Mouse (Mus musculus) mouse trophoblast stem cell (cell line): ENCODE measurements at regions not wholly inside any gene's neighbourhood (a gene's known extent, or its start where the extent isn't known, plus 50 kb on each side); places are given as distances from the start of the nearest gene placed in this dataset.

Experiments used
- in situ Hi-C, 2 experiments: fragments of 300-500 bp; cut with MseI, MboI; formaldehyde crosslinking; loops; 2 replicates in 1 of 2; 3 replicates in 1 of 2; pipeline ENCODE4 v1.15.1; 2025

DNA sequence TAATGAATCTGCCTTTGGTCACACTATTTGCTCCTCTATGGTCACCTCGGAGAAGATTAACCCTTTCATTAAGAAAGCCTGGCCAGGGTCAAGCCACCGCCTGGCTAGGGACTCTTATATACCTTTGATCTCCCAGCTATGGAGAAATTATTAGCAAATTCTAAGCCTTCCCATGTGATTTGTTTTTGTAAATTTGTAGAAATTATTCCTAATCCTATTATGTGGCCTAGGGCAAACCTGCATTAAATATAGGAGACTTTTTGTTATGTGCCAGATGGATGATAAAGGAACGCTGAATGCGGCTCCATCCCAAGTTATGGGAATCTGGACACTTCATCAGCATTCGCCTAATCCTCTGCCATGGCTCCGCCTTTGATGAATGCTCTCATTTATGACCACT lies 70.4 kb upstream of the Tmco5 start:
- in situ Hi-C loops: no loop called here

DNA sequence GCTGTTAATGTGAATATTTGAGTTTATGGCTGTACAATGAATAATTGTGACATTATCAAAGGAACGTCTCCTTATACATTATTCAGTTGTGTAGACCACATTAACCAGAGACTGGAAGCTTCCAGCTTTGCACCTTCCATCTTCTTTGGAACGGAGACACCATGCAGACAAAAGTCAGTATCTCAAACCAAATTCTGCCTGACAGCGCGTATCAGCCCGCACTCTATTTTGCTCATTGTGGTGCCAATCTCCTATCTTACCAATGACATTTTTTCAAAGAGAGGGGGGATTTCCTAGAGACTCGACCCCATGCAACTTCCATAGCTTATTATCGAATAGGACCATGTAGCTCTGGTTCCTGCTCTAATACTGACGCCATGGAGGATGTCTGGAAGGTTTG lies 69.9 kb upstream of the Tmco5 start:
- in situ Hi-C loops: no loop called here

GRCm38 (mm10) chr2:116810116-116810515 lies 68.4 kb upstream of the Tmco5 start:
- in situ Hi-C loops: no loop called here

DNA sequence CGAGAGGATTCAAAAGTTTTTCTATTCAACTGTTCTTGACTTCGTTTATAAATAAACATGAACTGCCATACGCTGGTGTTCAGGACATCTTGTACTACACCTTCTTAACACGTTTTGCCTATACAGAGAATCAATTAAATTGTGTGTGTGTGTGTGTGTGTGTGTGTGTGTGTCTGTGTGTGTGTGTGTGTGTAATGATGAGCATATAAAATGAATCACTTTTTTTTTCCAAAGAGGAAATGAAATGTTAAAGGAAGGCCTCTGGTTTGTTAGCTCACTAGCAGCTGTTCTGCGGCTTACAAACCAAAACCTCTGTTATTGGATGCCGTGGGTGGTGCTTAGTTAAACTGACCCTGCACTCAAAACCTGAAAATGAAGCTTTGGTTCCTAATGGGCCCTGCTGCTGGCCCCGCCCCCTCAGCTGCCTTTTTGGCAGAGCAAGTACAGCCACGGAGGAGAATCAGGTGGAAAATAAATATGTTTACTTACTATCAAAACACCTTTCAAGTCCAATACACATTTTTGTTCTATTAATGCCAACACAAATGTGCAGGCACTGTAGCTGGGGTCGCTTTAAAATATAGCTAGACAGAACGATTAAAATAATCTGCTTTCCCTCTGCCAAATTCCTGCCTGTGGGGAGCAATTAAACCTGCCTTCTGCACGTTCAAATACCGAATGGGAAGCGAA lies 65.5 kb upstream of the Tmco5 start:
- in situ Hi-C loops: no loop called here

- in situ Hi-C loops: no loop called here
These were observed 65.0 kb upstream of the Tmco5 start for GRCm38 (mm10) chr2:116813559-116813895.

GRCm38 (mm10) chr2:116817134-116817533 lies 61.4 kb upstream of the Tmco5 start:
- in situ Hi-C loops: no loop called here

- in situ Hi-C loops: no loop called here
These were observed 60.9 kb upstream of the Tmco5 start for GRCm38 (mm10) chr2:116817561-116817960.

DNA sequence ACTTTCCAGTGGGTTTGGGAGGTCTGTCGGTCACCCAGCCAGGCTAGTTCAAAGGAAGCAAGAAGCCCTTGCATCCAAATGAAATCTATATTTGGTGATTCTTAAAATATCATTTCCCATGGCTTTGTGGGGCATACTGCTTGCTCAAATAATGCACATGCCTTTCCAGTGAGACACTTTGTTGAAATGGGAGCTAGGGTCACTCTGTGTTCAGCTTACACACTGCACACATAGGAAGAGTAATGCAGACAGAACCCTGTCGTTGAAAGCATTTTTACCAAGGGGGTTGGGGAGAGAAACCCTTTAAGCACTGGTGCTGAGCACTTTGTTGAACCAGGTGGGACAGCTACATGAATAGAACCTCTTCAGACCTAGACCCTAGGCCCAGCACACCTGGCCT lies 59.9 kb upstream of the Tmco5 start:
- in situ Hi-C loops: no loop called here

DNA sequence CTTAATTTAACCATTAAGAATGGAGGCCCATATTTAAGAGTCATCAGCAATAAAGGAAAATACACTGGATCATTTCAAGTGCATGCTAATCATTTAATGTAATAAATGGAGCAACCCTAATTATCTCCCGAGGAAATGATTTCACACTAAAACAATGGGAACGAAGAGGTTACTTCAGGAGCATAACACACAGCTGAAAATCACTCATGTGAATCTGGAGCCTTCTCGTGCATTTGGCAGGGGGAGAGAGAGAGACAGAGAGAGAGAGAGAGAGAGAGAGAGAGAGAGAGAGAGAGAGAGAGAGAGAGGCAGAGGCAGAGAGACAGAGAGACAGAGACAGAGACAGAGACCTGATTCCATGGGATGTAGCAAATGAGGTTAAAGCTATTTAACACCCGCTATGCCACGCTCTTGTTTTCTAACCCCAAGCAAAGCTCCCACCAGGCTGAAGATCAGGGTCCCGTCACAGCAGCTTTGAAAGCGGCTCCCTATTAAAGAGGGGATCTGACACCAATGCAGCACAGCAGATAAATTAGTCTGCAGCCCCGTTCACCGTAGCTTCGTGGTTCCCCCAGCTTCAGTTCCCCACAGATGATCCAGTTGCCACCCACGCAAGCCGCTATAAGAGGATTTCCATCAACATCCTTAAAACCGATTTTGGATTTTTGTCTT lies 59.3 kb upstream of the Tmco5 start:
- in situ Hi-C loops: no loop called here

DNA sequence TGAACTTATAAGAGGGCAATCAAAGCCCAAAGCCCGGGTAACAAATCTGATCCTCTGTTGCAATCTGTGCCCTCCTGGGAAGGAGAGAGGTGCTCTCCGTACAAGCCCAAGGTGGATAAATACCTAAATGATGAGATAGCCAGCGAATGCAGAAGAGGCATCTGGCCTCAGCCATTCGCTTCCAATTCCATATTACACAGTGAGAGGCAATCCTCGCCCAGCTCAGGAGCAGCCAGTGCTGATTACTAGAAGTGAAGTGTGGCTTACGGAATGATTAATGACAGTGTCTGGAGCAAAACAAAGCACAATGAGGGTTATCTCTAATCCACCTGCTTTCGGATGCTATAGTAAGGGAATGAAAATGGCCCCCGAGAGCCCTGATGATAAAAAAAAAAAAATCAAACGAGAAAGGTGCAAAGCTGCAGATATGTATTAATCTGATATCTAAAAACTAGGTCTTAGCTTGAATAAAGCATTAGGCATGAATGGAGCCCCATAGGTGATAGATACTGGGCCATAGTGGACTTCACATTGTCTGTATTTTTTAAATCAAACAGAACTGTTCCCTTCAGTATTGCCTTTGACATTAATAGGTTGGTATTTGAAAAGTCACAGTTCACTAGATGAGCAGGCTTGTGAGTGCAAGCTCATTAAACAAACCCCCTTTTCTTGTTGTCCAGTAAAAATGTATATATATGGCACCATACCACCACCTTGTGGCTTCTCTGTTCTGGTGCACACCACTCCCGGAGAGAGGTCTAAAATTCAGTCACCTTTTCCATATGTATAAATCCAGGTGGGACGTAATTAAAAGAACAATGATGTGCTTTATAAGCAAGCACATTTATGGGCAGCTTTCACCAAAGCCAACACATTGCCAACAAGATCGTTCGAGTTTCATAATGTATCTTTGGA lies 57.4 kb upstream of the Tmco5 start:
- in situ Hi-C loops: loop anchor here in 1 of 2 experiments (5.0 kb wide), 1 partner anchor 54 kb away; no protein-coding TSS in a partner anchor
